Mouse (Mus musculus) liver, embryonic 11.5 days (tissue): Measurements from ENCODE around the gene Lpgat1. TPM values are rescaled to one million over a fixed set of nuclear protein-coding genes. Genes with fewer than 3 reads are reported as not detected.

Source experiments
- ATAC-seq: fragments of 200-750 bp; cut with Nextera tagmentation; replicated peaks from 2 replicates; pipeline ENCODE4 v1.8.0; 2017; ENCODE audit warnings: moderate number of reproducible peaks, mild to moderate bottlenecking, moderate TSS enrichment, moderate library complexity; ENCODE audit not compliant: low FRiP score
- DNase-seq: peaks from one replicate; pipeline ENCODE4 v3.0.0-alpha.2; 2017; ENCODE audit warnings: low spot score
- H3K27ac ChIP-seq: fragments of 300-500 bp; sonication (generic); 2 replicates; pipeline ENCODE4 v1.5.1; 2014; ENCODE audit warnings: mild to moderate bottlenecking, low read depth, low read length, control low read depth
- H3K27me3 ChIP-seq: fragments of 300-500 bp; sonication (generic); replicated peaks from 2 replicates; pipeline ENCODE4 v1.6.1; 2014; ENCODE audit warnings: low read length, mixed read lengths; ENCODE audit not compliant: control insufficient read depth, insufficient read depth
- H3K36me3 ChIP-seq: fragments of 300-500 bp; sonication (generic); 2 replicates; pipeline ENCODE4 v1.6.1; 2014; ENCODE audit warnings: mild to moderate bottlenecking, low read length, moderate library complexity, mixed read lengths; ENCODE audit not compliant: control insufficient read depth, insufficient read depth
- H3K4me1 ChIP-seq: fragments of 300-500 bp; sonication (generic); replicated peaks from 2 replicates; pipeline ENCODE4 v1.6.1; 2014; ENCODE audit warnings: low read length, mixed read lengths; ENCODE audit not compliant: control insufficient read depth, insufficient read depth
- H3K4me2 ChIP-seq: fragments of 300-500 bp; sonication (generic); 2 replicates; pipeline ENCODE4 v1.6.1; 2014; ENCODE audit warnings: mild to moderate bottlenecking, control low read depth, moderate library complexity
- H3K4me3 ChIP-seq: fragments of 300-500 bp; sonication (generic); 2 replicates; pipeline ENCODE4 v1.5.1; 2014; ENCODE audit warnings: low read depth, low read length, control low read depth
- H3K9ac ChIP-seq: fragments of 300-500 bp; sonication (generic); 2 replicates; pipeline ENCODE4 v1.6.1; 2014; ENCODE audit warnings: low read depth, low read length, control low read depth
- H3K9me3 ChIP-seq: fragments of 300-500 bp; sonication (generic); 2 replicates; pipeline ENCODE4 v1.6.1; 2016; ENCODE audit warnings: low read length, inconsistent platforms, mixed read lengths; ENCODE audit not compliant: control insufficient read depth
- WGBS: fragments of 180-500 bp; shearing (Covaris S2); extraction: QIAGEN DNeasy Blood & Tissue Kit; methylation state at CpG from one replicate; pipeline ENCODE4 v1.1.7; 2014; 5-methylcytosine and 5-hydroxymethylcytosine counted together
- polyA plus RNA-seq: library from polyadenylated mRNA; unstranded; fragments of >200 nt; fragmentation: Nextera tagmentation; extraction: Ambion mirVana; gene quantifications from 2 replicates; pipeline ENCODE4 v1.2.1, GENCODE M21; 2014

Gene Lpgat1
- polyA plus RNA-seq, 1 experiment from 2014 or later: 22.1 TPM

- H3K4me1 ChIP-seq: peaks cover 5% of the 10 kb centered on the region
- H3K4me2 ChIP-seq: no peak overlapping the region
- no peak for DNase-seq
- no peaks in the 10 kb centered on the region for H3K27me3 ChIP-seq
- no peak overlapping the region for H3K4me3 ChIP-seq
- H3K9ac ChIP-seq: no peak overlapping the region
- no peak for ATAC-seq
- H3K9me3 ChIP-seq: no peaks in the 10 kb centered on the region
- H3K36me3 ChIP-seq: no peaks in the 10 kb centered on the region; the same call in 1 of the 2 replicates
- 83% methylated on average over 6 of the region's 6 CpGs for whole genome bisulfite sequencing
- no peak overlapping the region for H3K27ac ChIP-seq
Observed at GRCm38 (mm10) chr1:191740587-191741361, 23.1 kb downstream of the Lpgat1 start.

- no peak overlapping the region for H3K9ac ChIP-seq
- ATAC-seq (no peak), DNase-seq (no peak)
- H3K4me2 ChIP-seq: no peak overlapping the region
- H3K27ac ChIP-seq: no peak overlapping the region
- H3K4me3 ChIP-seq: no peak overlapping the region
- no peaks in the 10 kb centered on the region; the same call in 1 of the 2 replicates for H3K36me3 ChIP-seq
- peaks cover 5% of the 10 kb centered on the region for H3K4me1 ChIP-seq
- H3K9me3 ChIP-seq: no peaks in the 10 kb centered on the region
- H3K27me3 ChIP-seq: no peaks in the 10 kb centered on the region
- WGBS: 72% methylated on average over 4 of the region's 4 CpGs
Observed at GRCm38 (mm10) chr1:191741635-191742034, 24.0 kb downstream of the Lpgat1 start.

DNA sequence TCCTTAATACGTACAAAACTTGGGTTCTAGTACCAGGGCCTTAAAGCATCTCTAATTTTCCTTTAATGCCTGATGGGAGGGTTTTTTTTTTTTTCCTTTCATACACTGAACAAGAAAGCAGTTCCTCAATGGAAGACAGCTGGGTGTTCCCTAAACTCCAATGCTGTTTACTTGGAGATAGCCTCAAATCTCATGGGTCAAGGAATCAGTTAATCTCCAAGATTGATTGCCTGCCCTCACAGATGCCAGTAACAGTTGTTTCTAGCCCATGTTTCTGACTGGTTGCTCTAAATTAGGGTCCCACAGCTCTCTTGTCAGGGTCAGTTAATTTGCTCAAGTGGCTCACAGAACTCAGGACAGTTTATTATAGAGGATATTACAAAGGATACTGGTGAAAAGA is 30.8 kb downstream of the Lpgat1 start:
- Histone ChIP-seq H3K9ac (no peak overlapping the region), H3K27me3 (no peaks in the 10 kb centered on the region), H3K36me3 (no peaks in the 10 kb centered on the region), H3K4me2 (no peak overlapping the region), H3K4me3 (no peak overlapping the region), H3K9me3 (no peaks in the 10 kb centered on the region), H3K4me1 (no peaks in the 10 kb centered on the region), H3K27ac (no peak overlapping the region)
- 88% methylated on average over 1 of the region's 1 CpGs for WGBS
- DNase-seq: no peak
- no peak for ATAC-seq

- H3K4me1 ChIP-seq: no peaks in the 10 kb centered on the region
- no peaks in the 10 kb centered on the region for H3K9me3 ChIP-seq
- peaks cover 6% of the 10 kb centered on the region; the same call in 1 of the 2 replicates for H3K36me3 ChIP-seq
- no peak overlapping the region for H3K4me3 ChIP-seq
- no peak overlapping the region for H3K4me2 ChIP-seq
- H3K27ac ChIP-seq: no peak overlapping the region
- ATAC-seq (no peak), DNase-seq (no peak)
- WGBS: 73% methylated on average over 3 of the region's 3 CpGs
- H3K27me3 ChIP-seq: no peaks in the 10 kb centered on the region
- H3K9ac ChIP-seq: no peak overlapping the region
Observed at GRCm38 (mm10) chr1:191756520-191757199, 39.0 kb downstream of the Lpgat1 start.

GRCm38 (mm10) chr1:191774106-191774505 is 56.5 kb downstream of the Lpgat1 start:
- Histone ChIP-seq H3K27me3 (no peaks in the 10 kb centered on the region), H3K27ac (no peak overlapping the region), H3K36me3 (peaks cover 12% of the 10 kb centered on the region; the same call in 1 of the 2 replicates), H3K9ac (no peak overlapping the region), H3K4me3 (no peak overlapping the region), H3K4me1 (no peaks in the 10 kb centered on the region), H3K4me2 (no peak overlapping the region), H3K9me3 (no peaks in the 10 kb centered on the region)
- ATAC-seq (no peak), DNase-seq (no peak)
- WGBS: 81% methylated on average over 5 of the region's 5 CpGs

GRCm38 (mm10) chr1:191775116-191775515 is 57.5 kb downstream of the Lpgat1 start:
- 76% methylated on average over 8 of the region's 8 CpGs for WGBS
- no peak for ATAC-seq
- DNase-seq: no peak
- peaks cover 14% of the 10 kb centered on the region; the same call in 1 of the 2 replicates for H3K36me3 ChIP-seq
- no peak overlapping the region for H3K4me3 ChIP-seq
- no peak overlapping the region for H3K27ac ChIP-seq
- H3K27me3 ChIP-seq: no peaks in the 10 kb centered on the region
- no peaks in the 10 kb centered on the region for H3K9me3 ChIP-seq
- no peak overlapping the region for H3K4me2 ChIP-seq
- H3K9ac ChIP-seq: no peak overlapping the region
- no peaks in the 10 kb centered on the region for H3K4me1 ChIP-seq

GRCm38 (mm10) chr1:191777521-191777920 is 59.9 kb downstream of the Lpgat1 start:
- DNase-seq (no peak), ATAC-seq (no peak)
- H3K4me3 ChIP-seq: no peak overlapping the region
- H3K9me3 ChIP-seq: no peaks in the 10 kb centered on the region
- no peaks in the 10 kb centered on the region for H3K27me3 ChIP-seq
- WGBS: 79% methylated on average over 8 of the region's 8 CpGs
- no peak overlapping the region for H3K4me2 ChIP-seq
- peaks cover 14% of the 10 kb centered on the region; the same call in 1 of the 2 replicates for H3K36me3 ChIP-seq
- no peak overlapping the region for H3K27ac ChIP-seq
- H3K4me1 ChIP-seq: no peaks in the 10 kb centered on the region
- H3K9ac ChIP-seq: no peak overlapping the region

DNA sequence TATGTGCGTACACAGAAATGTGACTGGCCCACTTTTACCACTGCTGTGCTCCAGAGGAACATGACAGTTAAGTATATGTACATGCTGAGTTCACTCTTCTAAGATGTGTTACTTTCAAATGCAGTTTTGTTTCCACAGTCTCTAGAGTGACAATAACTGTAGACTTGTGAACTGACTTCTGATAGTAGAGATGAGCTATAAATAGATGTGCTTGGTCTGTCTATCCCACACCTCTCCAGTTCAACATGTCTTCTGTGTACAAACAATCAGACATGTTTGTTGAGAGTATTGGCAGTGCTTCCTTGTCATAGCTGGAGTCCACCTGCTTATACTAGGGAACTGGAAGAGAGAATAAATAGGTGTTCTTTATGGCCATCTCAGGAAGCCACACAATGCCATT is 62.8 kb downstream of the Lpgat1 start:
- WGBS: 89% methylated on average over 1 of the region's 1 CpGs

More for the DNA sequence above, 62.8 kb downstream of the Lpgat1 start:
- Histone ChIP-seq H3K36me3 (peaks cover 12% of the 10 kb centered on the region; the same call in 1 of the 2 replicates), H3K4me3 (no peak overlapping the region), H3K4me1 (no peaks in the 10 kb centered on the region), H3K27me3 (no peaks in the 10 kb centered on the region), H3K27ac (no peak overlapping the region), H3K9me3 (no peaks in the 10 kb centered on the region), H3K4me2 (no peak overlapping the region), H3K9ac (no peak overlapping the region)
- no peak for ATAC-seq
- DNase-seq: no peak
